Mouse (Mus musculus) heart, embryonic 15.5 days (tissue): ENCODE measurements around the gene Upk1a. TPM values are rescaled to one million over a fixed set of nuclear protein-coding genes. Genes with fewer than 3 reads are reported as not detected.

Source experiments
- ATAC-seq: fragments of 200-750 bp; cut with Nextera tagmentation; replicated peaks from 2 replicates; pipeline ENCODE4 v1.8.0; 2017; ENCODE audit warnings: low read depth, moderate TSS enrichment; ENCODE audit not compliant: insufficient number of reproducible peaks, insufficient read depth, low FRiP score
- H3K27ac ChIP-seq: fragments of 300-500 bp; sonication (generic); 2 replicates; pipeline ENCODE4 v1.5.1; 2015; ENCODE audit warnings: mild to moderate bottlenecking, inconsistent platforms
- H3K27me3 ChIP-seq: fragments of 300-500 bp; sonication (generic); 2 replicates; pipeline ENCODE4 v1.6.1; 2015; ENCODE audit warnings: inconsistent platforms
- H3K36me3 ChIP-seq: fragments of 300-500 bp; sonication (generic); 2 replicates; pipeline ENCODE4 v1.6.1; 2015; ENCODE audit warnings: mild to moderate bottlenecking, inconsistent platforms
- H3K4me1 ChIP-seq: fragments of 300-500 bp; sonication (generic); replicated peaks from 2 replicates; pipeline ENCODE4 v1.6.1; 2015; ENCODE audit warnings: inconsistent platforms
- H3K4me2 ChIP-seq: fragments of 300-500 bp; sonication (generic); 2 replicates; pipeline ENCODE4 v1.6.1; 2015; ENCODE audit warnings: inconsistent platforms, mild to moderate bottlenecking, moderate library complexity
- H3K4me3 ChIP-seq: fragments of 300-500 bp; sonication (generic); 2 replicates; pipeline ENCODE4 v1.5.1; 2015; ENCODE audit warnings: mild to moderate bottlenecking, inconsistent platforms
- H3K9ac ChIP-seq: fragments of 300-500 bp; sonication (generic); 2 replicates; pipeline ENCODE4 v1.6.1; 2015; ENCODE audit warnings: mild to moderate bottlenecking, inconsistent platforms
- H3K9me3 ChIP-seq: fragments of 300-500 bp; sonication (generic); replicated peaks from 2 replicates; pipeline ENCODE4 v1.6.1; 2016; ENCODE audit warnings: inconsistent platforms
- WGBS: fragments of 180-500 bp; shearing (Covaris S2); methylation state at CpG from one replicate; pipeline ENCODE4 v1.1.7; 2015; ENCODE audit warnings: mixed read lengths; 5-methylcytosine and 5-hydroxymethylcytosine counted together
- polyA plus RNA-seq: library from polyadenylated mRNA; unstranded; fragments of >200 nt; fragmentation: Nextera tagmentation; extraction: Ambion mirVana; gene quantifications from 2 replicates; pipeline ENCODE4 v1.2.1, GENCODE M21; 2015

Upk1a gene
- polyA plus RNA-seq = 0.43 and 1.4 TPM in 2 replicates

GRCm38 (mm10) chr7:30612654-30613402, at the start of gene Upk1a:
Gene Upk1a, minus strand, starts transcription at chr7:30612847.
- no peak for ATAC-seq
- H3K4me1 ChIP-seq = peaks cover 10% of the 10 kb centered on the region
- H3K4me2 ChIP-seq = no peak within 1 kb of the TSS
- peaks cover 21% of the 10 kb centered on the region for H3K36me3 ChIP-seq
- no peak within 1 kb of the TSS for H3K4me3 ChIP-seq
- no peaks in the 10 kb centered on the region for H3K9me3 ChIP-seq
- H3K27me3 ChIP-seq = no peaks in the 10 kb centered on the region
- WGBS = 68% methylated on average over 8 of the region's 8 CpGs
- H3K9ac ChIP-seq = no peak within 1 kb of the TSS
- H3K27ac ChIP-seq = no peak within 1 kb of the TSS

GRCm38 (mm10) chr7:30649591-30650540, 37.2 kb upstream of the Upk1a start, which contains the start of gene Rbm42:
Gene Rbm42, minus strand, starts transcription at chr7:30650317.
- WGBS = 1% methylated on average over 59 of the region's 59 CpGs
- Histone ChIP-seq H3K4me1 (peaks cover 9% of the 10 kb centered on the region), H3K9ac (peak within 1 kb of the TSS; percentile 93), H3K27ac (peak within 1 kb of the TSS; percentile 63), H3K36me3 (peaks cover 46% of the 10 kb centered on the region), H3K27me3 (no peaks in the 10 kb centered on the region), H3K4me2 (peak within 1 kb of the TSS; percentile 85), H3K4me3 (peak within 1 kb of the TSS; percentile 82), H3K9me3 (no peaks in the 10 kb centered on the region)
- peak; percentile 99 for ATAC-seq

- 14% methylated on average over 4 of the region's 4 CpGs for WGBS
- no peak for ATAC-seq
- Histone ChIP-seq H3K9ac (no peak overlapping the region), H3K27me3 (peaks cover 28% of the 10 kb centered on the region), H3K4me2 (no peak overlapping the region), H3K9me3 (no peaks in the 10 kb centered on the region), H3K4me3 (no peak overlapping the region), H3K4me1 (peaks cover 23% of the 10 kb centered on the region), H3K27ac (no peak overlapping the region), H3K36me3 (peaks cover 38% of the 10 kb centered on the region)
These were observed 26.4 kb upstream of the Upk1a start for GRCm38 (mm10) chr7:30639083-30639482.

GRCm38 (mm10) chr7:30636395-30636794, 23.7 kb upstream of the Upk1a start:
- H3K27ac ChIP-seq = no peak overlapping the region
- H3K4me3 ChIP-seq = no peak overlapping the region

GRCm38 (mm10) chr7:30635752-30636151, 23.1 kb upstream of the Upk1a start, which contains the start of gene Etv2:
Gene Etv2, minus strand, starts transcription at chr7:30635852.
- Histone ChIP-seq H3K4me2 (peak within 1 kb of the TSS; percentile 52), H3K27me3 (peaks cover 55% of the 10 kb centered on the region), H3K4me3 (peak within 1 kb of the TSS; percentile 25), H3K4me1 (peaks cover 27% of the 10 kb centered on the region), H3K9me3 (no peaks in the 10 kb centered on the region), H3K36me3 (0 out of 2 replicates have a peak, but pooled peaks cover 5% of the 10 kb centered on the region), H3K27ac (no peak within 1 kb of the TSS), H3K9ac (no peak within 1 kb of the TSS)
- 2% methylated on average over 5 of the region's 5 CpGs for WGBS
- no peak for ATAC-seq

More at GRCm38 (mm10) chr7:30636395-30636794, 23.7 kb upstream of the Upk1a start:
- no peak for ATAC-seq
- H3K36me3 ChIP-seq = peaks cover 11% of the 10 kb centered on the region
- no peak overlapping the region for H3K9ac ChIP-seq
- H3K27me3 ChIP-seq = peaks cover 53% of the 10 kb centered on the region
- H3K9me3 ChIP-seq = no peaks in the 10 kb centered on the region
- 0 out of 2 replicates have a peak overlapping the region, but pooled peaks have one; percentile 13 for H3K4me2 ChIP-seq
- H3K4me1 ChIP-seq = peaks cover 27% of the 10 kb centered on the region
- WGBS = 16% methylated on average over 11 of the region's 11 CpGs

- H3K9me3 ChIP-seq = no peaks in the 10 kb centered on the region
- no peaks in the 10 kb centered on the region for H3K36me3 ChIP-seq
- WGBS = 1% methylated on average over 20 of the region's 20 CpGs
- H3K4me2 ChIP-seq = peak overlapping the region; percentile 52
- no peak overlapping the region for H3K9ac ChIP-seq
- peak overlapping the region; percentile 25 for H3K4me3 ChIP-seq
- H3K27me3 ChIP-seq = peaks cover 58% of the 10 kb centered on the region
- H3K4me1 ChIP-seq = peaks cover 27% of the 10 kb centered on the region
- H3K27ac ChIP-seq = no peak overlapping the region
- peak; percentile 60 for ATAC-seq
These were observed 22.0 kb upstream of the Upk1a start for GRCm38 (mm10) chr7:30634621-30635020.

GRCm38 (mm10) chr7:30633762-30634412, 21.2 kb upstream of the Upk1a start:
- 8% methylated on average over 27 of the region's 27 CpGs for WGBS
- Histone ChIP-seq H3K27ac (no peak overlapping the region), H3K27me3 (peaks cover 58% of the 10 kb centered on the region), H3K4me2 (peak overlapping the region; percentile 7; the same call in 1 of the 2 replicates), H3K9me3 (no peaks in the 10 kb centered on the region), H3K36me3 (no peaks in the 10 kb centered on the region), H3K4me1 (peaks cover 23% of the 10 kb centered on the region), H3K4me3 (peak overlapping the region; percentile 25; the same call in 1 of the 2 replicates), H3K9ac (no peak overlapping the region)
- ATAC-seq = no peak

- Histone ChIP-seq H3K36me3 (peaks cover 5% of the 10 kb centered on the region), H3K9me3 (no peaks in the 10 kb centered on the region), H3K4me3 (no peak overlapping the region), H3K4me1 (peaks cover 15% of the 10 kb centered on the region), H3K27ac (no peak overlapping the region), H3K27me3 (peaks cover 29% of the 10 kb centered on the region), H3K4me2 (no peak overlapping the region), H3K9ac (no peak overlapping the region)
- no peak for ATAC-seq
These were observed 16.4 kb upstream of the Upk1a start for GRCm38 (mm10) chr7:30629013-30629412.

- no peak overlapping the region for H3K9ac ChIP-seq
- H3K27ac ChIP-seq = no peak overlapping the region
- no peak overlapping the region for H3K4me3 ChIP-seq
- peaks cover 20% of the 10 kb centered on the region for H3K4me1 ChIP-seq
- H3K27me3 ChIP-seq = peaks cover 7% of the 10 kb centered on the region
- no peak overlapping the region for H3K4me2 ChIP-seq
- no peak for ATAC-seq
- H3K9me3 ChIP-seq = no peaks in the 10 kb centered on the region
- WGBS = 81% methylated on average over 5 of the region's 5 CpGs
- peaks cover 27% of the 10 kb centered on the region for H3K36me3 ChIP-seq
These were observed 14.0 kb upstream of the Upk1a start for GRCm38 (mm10) chr7:30626647-30627046.

GRCm38 (mm10) chr7:30625530-30626384, 13.1 kb upstream of the Upk1a start, which contains the start of gene Cox6b1:
Gene Cox6b1, minus strand, starts transcription at chr7:30626151.
- Histone ChIP-seq H3K36me3 (peaks cover 32% of the 10 kb centered on the region), H3K4me1 (peaks cover 24% of the 10 kb centered on the region), H3K27me3 (peaks cover 3% of the 10 kb centered on the region; the same call in 1 of the 2 replicates), H3K9me3 (no peaks in the 10 kb centered on the region), H3K27ac (peak within 1 kb of the TSS; percentile 76), H3K9ac (peak within 1 kb of the TSS; percentile 73), H3K4me3 (peak within 1 kb of the TSS; percentile 71), H3K4me2 (peak within 1 kb of the TSS; percentile 69)
- peak; percentile 90 for ATAC-seq
- 1% methylated on average over 44 of the region's 44 CpGs for WGBS
